Mouse (Mus musculus) limb, embryonic 14.5 days (tissue): ENCODE measurements at regions not wholly inside any gene's neighbourhood (a gene's known extent, or its start where the extent isn't known, plus 50 kb on each side); places are given as distances from the start of the nearest gene placed in this dataset.

Source experiments
- ATAC-seq: fragments of 200-750 bp; cut with Nextera tagmentation; 2 replicates; pipeline ENCODE4 v1.8.0; 2017; ENCODE audit warnings: low read depth, moderate number of reproducible peaks, moderate TSS enrichment; ENCODE audit not compliant: low FRiP score
- DNase-seq: peaks from one replicate; pipeline ENCODE4 v3.0.0-alpha.2; 2015; ENCODE audit warnings: low spot score
- H3K27ac ChIP-seq: fragments of 300-500 bp; sonication (generic); replicated peaks from 2 replicates; pipeline ENCODE4 v1.5.1; 2014; ENCODE audit warnings: low read depth, mild to moderate bottlenecking, low read length, moderate library complexity, mixed read lengths
- H3K27me3 ChIP-seq: fragments of 300-500 bp; sonication (generic); 2 replicates; pipeline ENCODE4 v1.6.1; 2014; ENCODE audit warnings: low read length, mixed read lengths; ENCODE audit not compliant: control insufficient read depth, insufficient read depth
- H3K36me3 ChIP-seq: fragments of 300-500 bp; sonication (generic); 2 replicates; pipeline ENCODE4 v1.6.1; 2014; ENCODE audit warnings: mild to moderate bottlenecking, low read length, moderate library complexity, mixed read lengths; ENCODE audit not compliant: control insufficient read depth, insufficient read depth
- H3K4me1 ChIP-seq: fragments of 300-500 bp; sonication (generic); 2 replicates; pipeline ENCODE4 v1.6.1; 2014; ENCODE audit warnings: antibody characterized with exemption, low read length, mixed read lengths; ENCODE audit not compliant: control insufficient read depth, insufficient read depth
- H3K4me2 ChIP-seq: fragments of 300-500 bp; sonication (generic); replicated peaks from 2 replicates; pipeline ENCODE4 v1.6.1; 2014; ENCODE audit warnings: low read depth, mild to moderate bottlenecking, low read length, moderate library complexity; ENCODE audit not compliant: severe bottlenecking
- H3K4me3 ChIP-seq: fragments of 300-500 bp; sonication (generic); replicated peaks from 2 replicates; pipeline ENCODE4 v1.5.1; 2014; ENCODE audit warnings: low read length
- H3K9ac ChIP-seq: fragments of 300-500 bp; sonication (generic); 2 replicates; pipeline ENCODE4 v1.6.1; 2014; ENCODE audit warnings: mild to moderate bottlenecking, low read depth, low read length, moderate library complexity; ENCODE audit not compliant: severe bottlenecking
- H3K9me3 ChIP-seq: fragments of 300-500 bp; sonication (generic); 2 replicates; pipeline ENCODE4 v1.6.1; 2016; ENCODE audit warnings: low read length; ENCODE audit not compliant: control insufficient read depth
- POLR2A ChIP-seq: fragments of 200-500 bp; IDR thresholded peaks from 2 replicates; pipeline ENCODE4 v1.8.0; 2012; ENCODE audit warnings: inconsistent platforms, mild to moderate bottlenecking, moderate library complexity, borderline replicate concordance; ENCODE audit not compliant: insufficient read depth, insufficient read length; ENCODE audit errors: extremely low read depth
- WGBS: fragments of 180-500 bp; shearing (Covaris S2); extraction: QIAGEN DNeasy Blood & Tissue Kit; methylation state at CpG from one replicate; pipeline ENCODE4 v1.1.7; 2014; 5-methylcytosine and 5-hydroxymethylcytosine counted together

- TF ChIP-seq POLR2A: no peak
- Histone ChIP-seq H3K36me3 (no peaks in the 10 kb centered on the region), H3K4me3 (no peak overlapping the region), H3K4me2 (no peak overlapping the region), H3K27me3 (no peaks in the 10 kb centered on the region), H3K27ac (no peak overlapping the region), H3K4me1 (peaks cover 11% of the 10 kb centered on the region; the same call in 1 of the 2 replicates), H3K9ac (no peak overlapping the region), H3K9me3 (no peaks in the 10 kb centered on the region)
- ATAC-seq (no peak), DNase-seq (no peak)
- WGBS: 80% methylated on average over 4 of the region's 4 CpGs
Measured at GRCm38 (mm10) chr9:34426589-34426988, 59.1 kb upstream of the Kirrel3 start.

- no peak overlapping the region for H3K9ac ChIP-seq
- H3K9me3 ChIP-seq: no peaks in the 10 kb centered on the region
- no peaks in the 10 kb centered on the region for H3K27me3 ChIP-seq
- H3K4me2 ChIP-seq: no peak overlapping the region
- no peaks in the 10 kb centered on the region for H3K36me3 ChIP-seq
- no peak for ATAC-seq
- H3K4me3 ChIP-seq: no peak overlapping the region
- no peak for TF ChIP-seq POLR2A
- no peak overlapping the region for H3K27ac ChIP-seq
- DNase-seq: peak; percentile 44
- 43% methylated on average over 8 of the region's 8 CpGs for WGBS
- H3K4me1 ChIP-seq: peaks cover 5% of the 10 kb centered on the region; the same call in 1 of the 2 replicates
Measured at GRCm38 (mm10) chr9:34427711-34428110, 58.0 kb upstream of the Kirrel3 start.
